Mouse (Mus musculus): ENCODE results near the gene Actc1.

GRCm38 (mm10) chr2:114051111-114051870 is 2.1 kb downstream of the Actc1 start:
- TF ChIP-seq CTCF (IDR thresholded peaks at IDR 0.05) (no peak), POLR2A (IDR thresholded peaks at IDR 0.05; ENCODE audit: insufficient read depth, low read depth, low read length) (no peak; the same call in none of the 2 replicates)

Data from heart, adult 2 months (tissue).